Mouse (Mus musculus) hindbrain, embryonic 10.5 days (tissue): ENCODE data around the gene Pik3cd. TPM values are rescaled to one million over a fixed set of nuclear protein-coding genes. Genes with fewer than 3 reads are reported as not detected.

Experiments used
- DNase-seq: peaks from one replicate; pipeline ENCODE4 v3.0.0-alpha.2; 2017; ENCODE audit warnings: low spot score
- H3K27ac ChIP-seq: fragments of 300-500 bp; sonication (generic); 2 replicates; pipeline ENCODE4 v1.5.1; 2016; ENCODE audit warnings: mild to moderate bottlenecking, moderate library complexity
- H3K27me3 ChIP-seq: fragments of 300-500 bp; sonication (generic); 2 replicates; pipeline ENCODE4 v1.6.1; 2016; ENCODE audit warnings: mild to moderate bottlenecking; ENCODE audit not compliant: poor library complexity, insufficient read depth, severe bottlenecking
- H3K36me3 ChIP-seq: fragments of 300-500 bp; sonication (generic); 2 replicates; pipeline ENCODE4 v1.6.1; 2016; ENCODE audit warnings: mild to moderate bottlenecking, moderate library complexity
- H3K4me1 ChIP-seq: fragments of 300-500 bp; sonication (generic); replicated peaks from 2 replicates; pipeline ENCODE4 v1.6.1; 2016; ENCODE audit warnings: mild to moderate bottlenecking
- H3K4me3 ChIP-seq: fragments of 300-500 bp; sonication (generic); 2 replicates; pipeline ENCODE4 v1.5.1; 2016; ENCODE audit warnings: mild to moderate bottlenecking, moderate library complexity
- H3K9me3 ChIP-seq: fragments of 300-500 bp; sonication (generic); 2 replicates; pipeline ENCODE4 v1.6.1; 2016; ENCODE audit warnings: mild to moderate bottlenecking, moderate library complexity
- WGBS: fragments of 180-500 bp; shearing (Covaris S2); methylation state at CpG from one replicate; pipeline ENCODE4 v1.1.7; 2016; 5-methylcytosine and 5-hydroxymethylcytosine counted together
- polyA plus RNA-seq: library from polyadenylated mRNA; unstranded; fragments of >200 nt; fragmentation: Nextera tagmentation; extraction: Ambion mirVana; gene quantifications from 2 replicates; pipeline ENCODE4 v1.2.1, GENCODE M21; 2016

Gene Pik3cd
- polyA plus RNA-seq, 1 experiment from 2014 or later, result 17.2 TPM

DNA sequence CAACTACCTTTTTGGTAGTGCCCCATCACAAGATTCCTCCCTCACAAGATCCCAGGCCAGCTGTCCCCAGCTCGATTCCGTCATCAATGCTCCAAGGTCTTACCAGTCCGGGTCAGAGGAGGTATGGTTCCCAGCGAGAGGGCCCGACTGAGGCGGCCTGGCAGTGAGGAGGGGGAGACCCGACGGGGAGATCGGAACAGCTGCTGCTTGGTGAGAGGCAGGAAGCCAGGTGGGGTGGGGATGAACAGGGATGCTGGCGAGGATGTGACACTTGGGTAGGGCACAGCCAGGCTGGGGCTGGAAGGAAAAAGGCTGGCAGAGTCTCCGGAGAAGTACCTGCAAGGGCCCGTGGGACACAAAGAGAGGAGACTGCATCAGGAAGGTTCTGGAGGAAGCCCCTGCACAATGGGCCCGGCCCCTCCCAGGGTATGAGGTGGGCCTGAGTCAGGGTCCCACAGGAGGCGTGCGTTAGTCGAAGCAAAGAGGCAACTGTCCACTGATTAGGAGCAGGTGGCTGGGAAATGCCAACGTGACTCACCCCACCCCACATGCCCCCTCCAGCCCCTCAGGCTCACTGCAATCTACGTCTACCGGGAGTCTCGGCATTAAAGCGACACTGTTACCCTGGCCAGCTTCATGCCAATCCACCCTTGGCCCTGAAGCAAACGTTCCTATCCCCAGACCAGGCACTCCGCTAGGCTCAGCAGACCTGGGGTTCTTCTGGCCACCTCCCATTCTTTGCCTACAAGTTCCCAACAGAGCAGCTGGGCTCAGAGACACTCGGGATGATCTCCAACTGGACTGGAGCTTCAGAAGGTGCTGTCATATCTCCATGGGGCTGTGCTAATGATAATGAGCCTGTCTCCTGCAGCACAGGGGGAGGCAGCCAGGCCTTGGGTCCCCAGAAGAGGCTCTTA, 20.0 kb upstream of the Pik3cd start:
- peaks cover 41% of the 10 kb centered on the region for H3K4me1 ChIP-seq
- H3K36me3 ChIP-seq, result peaks cover 100% of the 10 kb centered on the region
- DNase-seq, result no peak
- H3K27me3 ChIP-seq, result no peaks in the 10 kb centered on the region
- H3K4me3 ChIP-seq, result no peak overlapping the region
- 92% methylated on average over 24 of the region's 24 CpGs for WGBS
- peak overlapping the region; percentile 24 for H3K27ac ChIP-seq
- no peaks in the 10 kb centered on the region for H3K9me3 ChIP-seq

GRCm38 (mm10) chr4:149721163-149721562, 18.8 kb upstream of the Pik3cd start:
- no peak overlapping the region for H3K27ac ChIP-seq
- peaks cover 32% of the 10 kb centered on the region for H3K4me1 ChIP-seq
- no peak for DNase-seq
- H3K9me3 ChIP-seq, result no peaks in the 10 kb centered on the region
- peaks cover 100% of the 10 kb centered on the region for H3K36me3 ChIP-seq
- no peak overlapping the region for H3K4me3 ChIP-seq
- whole genome bisulfite sequencing, result 90% methylated on average over 8 of the region's 8 CpGs
- H3K27me3 ChIP-seq, result no peaks in the 10 kb centered on the region

DNA sequence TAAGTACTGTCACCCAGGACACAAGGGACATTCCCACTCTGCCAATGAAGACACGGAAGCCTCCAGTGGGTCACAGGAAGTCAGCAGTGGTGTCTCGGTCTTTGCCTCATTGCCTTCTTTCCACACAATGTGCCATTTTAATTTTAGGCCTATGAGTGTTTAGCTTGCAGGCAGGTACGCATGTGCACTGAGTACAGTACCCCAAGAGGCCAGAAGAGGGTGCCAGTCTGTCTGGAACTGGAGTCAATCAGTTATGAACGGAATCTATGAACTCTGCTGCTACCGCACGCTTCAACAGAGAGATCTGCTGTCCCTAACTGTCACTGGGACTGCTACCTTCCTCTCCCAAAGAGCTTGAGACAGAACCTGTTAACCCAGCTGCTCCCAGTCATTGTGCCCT, 17.3 kb upstream of the Pik3cd start:
- DNase-seq, result no peak

GRCm38 (mm10) chr4:149714542-149714941, 12.2 kb upstream of the Pik3cd start:
- 79% methylated on average over 3 of the region's 3 CpGs for WGBS
- Histone ChIP-seq H3K27ac (0 out of 2 replicates have a peak overlapping the region, but pooled peaks have one; percentile 35), H3K9me3 (no peaks in the 10 kb centered on the region), H3K27me3 (no peaks in the 10 kb centered on the region), H3K4me3 (no peak overlapping the region), H3K36me3 (peaks cover 53% of the 10 kb centered on the region), H3K4me1 (peaks cover 21% of the 10 kb centered on the region)
- DNase-seq, result no peak

More for the DNA sequence above, 17.3 kb upstream of the Pik3cd start:
- Histone ChIP-seq H3K4me3 (no peak overlapping the region), H3K4me1 (peaks cover 24% of the 10 kb centered on the region), H3K9me3 (no peaks in the 10 kb centered on the region), H3K36me3 (peaks cover 100% of the 10 kb centered on the region), H3K27ac (no peak overlapping the region), H3K27me3 (no peaks in the 10 kb centered on the region)
- 82% methylated on average over 6 of the region's 6 CpGs for WGBS

DNA sequence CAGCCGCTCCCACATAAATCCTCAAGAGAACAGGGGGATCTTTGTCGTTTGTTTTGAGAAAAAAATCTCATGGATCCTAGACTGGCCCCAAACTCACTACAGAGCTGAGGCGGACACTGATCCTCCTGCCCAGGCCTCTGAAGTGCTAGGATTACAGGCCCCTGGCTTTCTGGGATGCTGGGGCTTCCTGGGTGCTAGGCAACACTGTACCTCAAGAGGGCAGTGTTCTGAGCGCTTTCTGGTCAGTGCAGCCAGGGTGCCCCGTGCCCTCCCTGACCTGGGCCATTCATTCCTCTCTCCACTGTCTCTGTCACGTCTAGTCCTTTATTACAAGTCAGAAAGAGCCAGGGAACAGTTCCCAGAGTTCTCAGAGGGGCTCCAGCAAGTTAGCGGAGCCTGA, 9.6 kb upstream of the Pik3cd start:
- H3K4me1 ChIP-seq, result peaks cover 21% of the 10 kb centered on the region
- WGBS, result 20% methylated on average over 7 of the region's 7 CpGs
- H3K4me3 ChIP-seq, result no peak overlapping the region
- peaks cover 27% of the 10 kb centered on the region for H3K36me3 ChIP-seq
- no peaks in the 10 kb centered on the region for H3K9me3 ChIP-seq
- H3K27ac ChIP-seq, result peak overlapping the region; percentile 75
- DNase-seq, result peak; percentile 83
- H3K27me3 ChIP-seq, result no peaks in the 10 kb centered on the region

DNA sequence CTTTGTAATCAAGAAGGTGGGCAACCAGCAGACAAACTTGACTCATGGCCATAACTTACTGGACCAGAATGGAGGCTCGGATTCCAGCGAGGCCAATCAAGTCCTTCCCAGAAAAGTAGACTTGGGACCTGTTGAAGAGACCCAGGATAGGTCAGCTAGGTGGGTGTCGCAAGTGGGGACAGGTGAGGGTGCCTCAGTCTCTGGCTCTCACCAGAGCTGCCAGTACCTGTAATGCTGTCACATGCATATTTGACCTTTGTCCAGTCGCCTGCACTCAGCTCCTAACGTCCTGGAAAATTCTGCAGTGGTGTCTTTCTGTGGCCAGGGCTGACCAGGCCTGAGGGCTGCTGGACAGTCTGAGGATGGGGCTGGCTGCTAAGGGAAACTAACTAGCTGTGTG, 9.1 kb upstream of the Pik3cd start:
- Histone ChIP-seq H3K9me3 (no peaks in the 10 kb centered on the region), H3K36me3 (peaks cover 22% of the 10 kb centered on the region), H3K4me3 (no peak overlapping the region), H3K27me3 (no peaks in the 10 kb centered on the region), H3K4me1 (peaks cover 21% of the 10 kb centered on the region), H3K27ac (peak overlapping the region; percentile 75)
- 92% methylated on average over 5 of the region's 5 CpGs for WGBS
- DNase-seq, result no peak

DNA sequence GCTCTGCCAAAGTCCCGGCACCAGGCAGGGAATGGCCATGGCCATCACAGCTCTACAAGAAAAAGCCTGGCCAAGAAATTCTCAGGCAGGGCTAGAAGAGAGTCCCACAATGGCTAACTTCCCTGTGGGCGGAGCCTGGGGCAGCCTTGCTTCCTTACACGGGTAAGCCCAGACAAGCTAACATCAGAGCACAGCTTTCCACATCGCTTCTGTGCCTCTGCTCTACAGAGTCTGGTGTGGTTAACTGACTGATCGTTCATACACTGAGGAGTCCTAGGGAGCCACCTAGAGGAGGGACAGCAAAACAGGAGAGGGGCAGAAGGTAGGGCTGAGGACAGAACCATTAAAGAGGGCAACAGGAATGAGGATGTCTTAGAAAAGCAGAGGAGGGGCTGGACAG, 8.1 kb upstream of the Pik3cd start:
- 23% methylated on average over 5 of the region's 5 CpGs for WGBS
- Histone ChIP-seq H3K36me3 (peaks cover 12% of the 10 kb centered on the region), H3K9me3 (no peaks in the 10 kb centered on the region), H3K4me1 (peaks cover 21% of the 10 kb centered on the region), H3K27ac (no peak overlapping the region), H3K4me3 (no peak overlapping the region), H3K27me3 (no peaks in the 10 kb centered on the region)
- no peak for DNase-seq

DNA sequence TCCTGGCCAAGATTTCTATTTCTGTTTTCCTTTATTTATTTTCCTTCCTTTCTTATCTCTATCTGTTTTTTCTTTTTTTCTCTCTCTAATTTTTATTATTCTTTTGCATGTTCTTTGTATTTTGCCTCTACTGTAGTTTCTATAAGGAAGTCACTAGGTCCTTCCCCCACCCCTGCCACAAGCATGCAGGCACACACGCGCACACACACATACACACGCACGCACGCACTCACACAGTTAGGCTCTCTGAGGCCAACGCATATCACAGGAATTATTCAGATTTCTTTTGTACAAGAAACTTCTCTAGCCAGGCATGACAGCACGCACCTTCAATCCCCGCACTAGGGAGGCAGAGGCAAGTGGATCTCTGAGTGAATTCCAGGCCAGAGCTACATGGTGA, 3.6 kb upstream of the Pik3cd start:
- no peak overlapping the region for H3K4me3 ChIP-seq
- no peaks in the 10 kb centered on the region for H3K36me3 ChIP-seq
- peaks cover 7% of the 10 kb centered on the region for H3K27me3 ChIP-seq
- peaks cover 15% of the 10 kb centered on the region; the same call in 1 of the 2 replicates for H3K4me1 ChIP-seq
- no peak overlapping the region for H3K27ac ChIP-seq
- 93% methylated on average over 8 of the region's 8 CpGs for WGBS
- no peaks in the 10 kb centered on the region for H3K9me3 ChIP-seq
- DNase-seq, result no peak

DNA sequence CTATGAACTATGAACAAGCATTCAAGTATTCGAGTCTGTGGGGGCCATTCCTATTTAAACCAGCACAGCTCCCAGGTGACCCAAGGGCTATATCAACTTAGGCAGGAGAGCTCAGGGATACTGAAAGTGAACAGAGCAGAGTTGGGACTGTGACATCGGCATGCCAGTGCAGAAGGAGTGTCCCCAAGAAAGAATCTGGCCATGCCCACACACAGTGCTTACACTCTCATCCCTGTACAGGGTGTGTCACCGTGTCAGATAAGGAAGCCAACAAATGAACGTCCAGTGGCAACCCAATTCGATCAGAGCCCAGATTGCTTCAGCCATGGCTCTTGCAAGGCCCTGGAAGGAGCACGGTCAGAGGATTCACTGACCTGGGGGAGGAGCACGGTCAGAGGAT, 2.9 kb upstream of the Pik3cd start:
- Histone ChIP-seq H3K27ac (no peak overlapping the region), H3K27me3 (peaks cover 13% of the 10 kb centered on the region), H3K4me1 (peaks cover 17% of the 10 kb centered on the region; the same call in 1 of the 2 replicates), H3K9me3 (no peaks in the 10 kb centered on the region), H3K36me3 (no peaks in the 10 kb centered on the region), H3K4me3 (no peak overlapping the region)
- DNase-seq, result no peak
- 77% methylated on average over 7 of the region's 7 CpGs for WGBS

DNA sequence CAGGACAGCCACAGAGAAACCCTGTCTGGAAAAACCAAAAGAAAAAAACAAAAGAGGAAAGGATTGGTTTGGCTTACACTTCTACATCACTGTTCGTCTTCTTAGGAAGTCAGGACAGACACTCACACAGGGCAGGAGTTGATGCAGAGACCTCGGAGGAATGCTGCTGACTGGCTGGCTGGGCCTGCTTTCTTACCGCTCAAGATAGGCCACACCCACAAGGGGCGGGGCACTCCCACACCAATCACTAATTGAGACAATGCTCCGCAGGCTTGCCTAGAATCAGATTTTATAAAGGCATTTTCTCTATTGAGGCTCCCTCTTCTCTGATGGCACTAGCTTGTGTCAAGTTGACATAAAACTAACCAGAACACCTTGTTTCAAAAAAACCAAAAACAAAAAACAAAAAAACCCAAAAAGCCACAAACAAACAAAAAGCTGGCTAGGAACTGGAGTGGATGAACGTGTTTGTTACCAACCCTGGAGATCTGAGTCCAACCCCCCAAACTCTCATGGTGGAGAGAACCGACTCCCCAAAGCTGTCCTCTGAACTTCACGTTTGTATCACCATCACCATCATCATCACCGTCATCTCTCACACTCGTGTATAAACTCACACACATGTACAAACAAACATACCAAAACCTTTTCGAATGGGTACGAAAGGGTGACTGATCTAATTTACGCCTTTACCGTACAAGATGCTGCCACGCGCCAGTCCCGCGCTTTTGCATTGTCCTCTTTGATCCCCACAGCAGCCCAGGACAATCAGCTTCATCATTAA, 753 bp downstream of the Pik3cd start:
- H3K27me3 ChIP-seq, result peaks cover 49% of the 10 kb centered on the region
- H3K4me3 ChIP-seq, result no peak overlapping the region
- H3K36me3 ChIP-seq, result no peaks in the 10 kb centered on the region
- no peaks in the 10 kb centered on the region for H3K9me3 ChIP-seq
- H3K27ac ChIP-seq, result no peak overlapping the region
- peaks cover 35% of the 10 kb centered on the region for H3K4me1 ChIP-seq
- 61% methylated on average over 18 of the region's 18 CpGs for WGBS
- DNase-seq, result no peak

DNA sequence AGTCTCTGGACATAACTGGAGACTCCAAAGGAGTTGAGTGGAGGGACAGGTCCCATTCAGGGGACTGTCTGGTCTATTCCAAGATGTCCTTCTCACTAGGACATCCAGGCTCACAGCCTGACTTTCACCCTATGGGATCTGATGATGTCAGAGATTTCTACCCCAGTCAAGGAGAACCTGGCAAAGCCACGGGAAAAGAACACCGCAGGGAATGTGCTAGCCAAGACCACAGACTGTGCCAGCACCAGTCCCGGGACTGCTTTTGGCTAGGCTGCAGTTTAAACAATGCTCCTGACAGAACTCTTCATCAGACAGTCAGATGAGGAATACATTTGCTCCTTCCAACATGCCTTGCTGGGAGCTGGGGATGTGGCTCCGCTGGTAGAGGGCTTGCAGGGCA, 2.4 kb downstream of the Pik3cd start:
- H3K9me3 ChIP-seq, result no peaks in the 10 kb centered on the region
- no peak for DNase-seq
- H3K27me3 ChIP-seq, result peaks cover 64% of the 10 kb centered on the region
- WGBS, result 84% methylated on average over 4 of the region's 4 CpGs
- no peak overlapping the region for H3K27ac ChIP-seq
- H3K4me3 ChIP-seq, result no peak overlapping the region
- peaks cover 43% of the 10 kb centered on the region for H3K4me1 ChIP-seq
- H3K36me3 ChIP-seq, result no peaks in the 10 kb centered on the region

DNA sequence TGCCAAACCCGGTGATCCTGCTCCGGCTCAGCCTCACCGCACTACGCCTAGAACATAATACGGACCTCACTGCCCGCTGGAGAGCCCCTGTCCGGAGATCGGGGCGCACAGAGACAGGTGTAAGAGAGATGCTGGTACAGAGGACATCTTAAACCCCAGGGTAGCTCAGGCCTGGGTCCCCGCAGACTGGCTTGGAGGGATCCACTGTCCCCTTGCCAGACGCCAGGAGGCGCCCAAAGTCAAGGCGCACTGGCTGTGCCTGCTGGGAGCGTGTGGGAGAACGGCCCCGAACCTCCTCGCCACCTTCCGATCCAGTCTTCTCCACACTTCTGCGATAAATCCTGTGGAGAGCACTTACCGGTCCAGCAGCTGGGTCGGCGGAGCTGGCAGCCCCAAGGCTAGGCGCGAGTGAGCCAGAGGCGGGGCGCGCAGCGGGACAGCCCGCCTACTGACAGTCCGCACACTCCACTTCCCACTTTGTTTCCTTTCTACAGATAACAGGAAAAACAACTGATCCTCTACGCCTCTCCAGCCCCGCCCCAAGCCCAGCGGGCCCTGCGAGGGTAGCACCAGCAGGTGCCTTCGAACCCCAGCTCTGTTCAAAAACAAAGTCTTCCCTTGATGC, 4.1 kb downstream of the Pik3cd start:
- WGBS, result under 1% methylated on average over 35 of the region's 35 CpGs
- peaks cover 43% of the 10 kb centered on the region for H3K4me1 ChIP-seq
- no peaks in the 10 kb centered on the region for H3K9me3 ChIP-seq
- peak overlapping the region; percentile 60 for H3K4me3 ChIP-seq
- no peaks in the 10 kb centered on the region for H3K36me3 ChIP-seq
- H3K27me3 ChIP-seq, result peaks cover 64% of the 10 kb centered on the region
- peak overlapping the region; percentile 79 for H3K27ac ChIP-seq
- peak; percentile 75 for DNase-seq
